Mouse (Mus musculus) erythroblast, embryonic 14.5 days (primary cell): ENCODE data around the gene Kif22.

ENCODE experiments used
- GATA1 ChIP-seq: IDR thresholded peaks from 2 replicates; pipeline ENCODE4 v1.6.1; 2012; ENCODE audit warnings: low read length, inconsistent platforms, mixed read lengths
- TAL1 ChIP-seq: IDR thresholded peaks from 3 replicates; pipeline ENCODE4 v1.6.1; 2012; ENCODE audit warnings: low read length, inconsistent platforms, mixed read lengths

DNA sequence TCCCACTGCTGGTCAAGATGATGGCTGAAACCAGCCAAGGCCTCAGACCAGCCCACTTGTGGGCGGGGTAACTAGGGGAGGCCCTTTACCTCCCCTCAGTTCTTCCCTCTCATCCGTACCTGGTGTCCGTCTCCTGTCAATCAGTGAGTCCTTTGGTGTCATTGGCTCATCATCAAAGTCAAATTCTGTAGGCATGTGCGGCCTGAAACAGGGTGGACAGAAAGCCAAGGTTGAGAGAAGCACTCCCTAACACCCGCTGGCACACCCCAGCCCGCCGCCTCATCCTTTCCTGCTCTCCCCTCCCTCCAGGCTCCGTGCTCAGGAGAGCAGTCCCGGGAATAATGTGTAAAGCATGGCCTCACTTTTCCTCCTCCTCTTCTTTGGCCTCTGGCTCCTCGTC lies 26.2 kb downstream of the Kif22 start:
- no peak for TF ChIP-seq GATA1
- TF ChIP-seq TAL1, result no peak
